Comparison of ENCODE assay signal across 24 mouse cellular contexts in genomic region chr4:154857366-154858240, GRCm38 (mm10). TPM values are rescaled to one million over a fixed set of nuclear protein-coding genes. Genes with fewer than 3 reads are reported as not detected.
"Had no signal": no experiment of that assay in that cellular context is flagged by ENCODE, and none has a peak within 500 bp of the region (broad histone marks: within the 10 kb centered on the region; RNA-seq: fewer than 3 reads in every experiment).

No protein-coding gene starts in this region.

- ATAC-seq: liver, postnatal 0 days; lung, postnatal 0 days had no signal

- H3K9ac ChIP-seq: kidney, embryonic 15.5 days; limb, embryonic 12.5 days; limb, embryonic 15.5 days; liver, embryonic 14.5 days; liver, postnatal 0 days; lung, embryonic 14.5 days; stomach, embryonic 15.5 days had no signal

- H3K27ac ChIP-seq: kidney, embryonic 15.5 days; limb, embryonic 12.5 days; limb, embryonic 15.5 days; liver, embryonic 14.5 days; stomach, embryonic 15.5 days had no signal

- H3K36me3 ChIP-seq: kidney, embryonic 15.5 days; limb, embryonic 12.5 days; limb, embryonic 15.5 days; midbrain, embryonic 10.5 days; neural tube, embryonic 13.5 days; stomach, embryonic 15.5 days had no signal

- H3K4me3 ChIP-seq: myocyte had no signal

- H3K4me2 ChIP-seq: liver, embryonic 11.5 days had no signal

- H3K9me3 ChIP-seq: kidney, embryonic 15.5 days; limb, embryonic 12.5 days; limb, embryonic 15.5 days; midbrain, embryonic 10.5 days; neural tube, embryonic 13.5 days; stomach, embryonic 15.5 days had no signal

- DNase-seq: kidney, adult 8-10 months; kidney, postnatal 10 days; kidney, postnatal 36 days; left cerebral cortex, postnatal 4 days; liver, postnatal 0 days; lung, embryonic 14.5 days; lung, postnatal 36 days; midbrain, embryonic 14.5 days; retina, postnatal 1 day; right cerebral cortex, postnatal 25 days; spleen, adult 18-20 months; thymus, postnatal 25 days had no signal

RNA-seq across cellular contexts. Expression of gene Mmel1, which starts 11.8 kb away (rescaled TPM):
- total RNA-seq: neutrophil, adult 5-6 weeks had no signal

RNA-seq across cellular contexts. Expression of gene Ttc34, which starts 20.3 kb away (rescaled TPM):
- total RNA-seq: monocyte, adult 5-6 weeks; neutrophil, adult 5-6 weeks had no signal
- polyA plus RNA-seq: liver, embryonic 14.5 days; liver, postnatal 0 days; myocyte had no signal
